Mouse (Mus musculus) embryonic fibroblast, embryonic 13.5 days (primary cell): ENCODE measurements at regions not wholly inside any gene's neighbourhood (a gene's known extent, or its start where the extent isn't known, plus 50 kb on each side); places are given as distances from the start of the nearest gene placed in this dataset.

Experiments used
- CTCF ChIP-seq: IDR thresholded peaks from 2 replicates; pipeline ENCODE4 v1.5.1; 2011; ENCODE audit warnings: mild to moderate bottlenecking, control low read depth, low read length, moderate library complexity, borderline replicate concordance; ENCODE audit not compliant: insufficient read depth
- POLR2A ChIP-seq: IDR thresholded peaks from 2 replicates; pipeline ENCODE4 v1.6.1; 2011; ENCODE audit warnings: low read depth, mild to moderate bottlenecking, control low read depth, low read length, moderate library complexity

DNA sequence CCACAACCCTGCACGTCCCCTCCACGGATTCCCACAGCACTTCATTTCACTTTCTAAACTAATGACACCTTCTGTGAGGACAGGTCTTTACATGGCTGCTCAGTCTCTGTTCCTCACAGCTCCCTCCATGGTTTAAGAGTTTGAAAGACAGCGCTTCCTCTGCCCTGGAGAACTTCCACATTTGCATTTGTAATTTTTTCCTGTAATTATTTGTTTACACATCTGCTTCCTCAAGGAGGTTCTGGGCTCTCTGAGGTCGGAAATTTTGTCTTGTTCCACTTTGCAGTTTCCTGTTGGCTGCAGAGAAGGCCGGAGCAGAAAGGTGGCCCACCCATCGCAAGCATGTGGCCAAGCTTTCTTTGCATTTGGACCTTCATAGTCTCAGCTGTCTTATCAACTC lies 118.8 kb upstream of the Marcks start:
- TF ChIP-seq POLR2A (no peak), CTCF (no peak)
